Mouse (Mus musculus) right cerebral cortex, postnatal 14 days (tissue): ENCODE measurements around the gene Scn4b.

ENCODE experiments used
- DNase-seq: peaks from one replicate; pipeline ENCODE4 v3.0.0; 2022

Scn4b gene

DNA sequence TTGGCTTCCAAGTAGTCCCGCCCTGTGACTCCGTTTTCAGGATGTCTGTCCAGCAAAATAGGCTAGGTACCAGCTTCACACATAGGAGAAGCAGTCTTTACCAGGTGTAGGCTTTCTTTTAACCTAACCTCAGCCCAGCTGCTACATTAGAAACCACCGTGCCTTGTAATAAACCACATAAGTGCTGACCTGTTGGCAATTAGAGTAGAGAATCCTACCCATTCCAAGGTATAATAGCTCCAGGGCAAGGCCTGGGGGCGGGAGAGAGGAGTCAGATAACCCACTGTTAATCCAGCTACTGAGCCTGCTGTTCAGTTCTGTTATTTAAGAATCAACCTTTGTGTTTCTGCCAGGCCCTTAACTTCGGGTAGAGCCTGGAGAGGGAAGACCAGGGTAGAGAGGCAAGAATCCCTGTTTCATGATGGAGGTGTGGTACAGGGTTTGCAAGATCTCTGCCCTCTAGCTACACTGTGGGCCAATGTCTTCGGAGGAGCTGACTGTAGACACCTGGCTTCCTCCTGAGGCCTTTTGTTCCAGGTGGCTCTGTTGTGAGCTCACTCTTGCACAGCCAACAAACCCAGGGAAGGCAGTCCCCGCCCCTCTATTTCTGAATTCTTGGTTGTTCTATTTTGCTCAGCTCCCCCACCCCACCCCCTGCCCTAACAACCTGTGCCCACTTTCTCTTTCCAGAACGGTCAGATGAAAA is 58.1 kb downstream of the Scn4b start:
- DNase-seq: no peak

DNA sequence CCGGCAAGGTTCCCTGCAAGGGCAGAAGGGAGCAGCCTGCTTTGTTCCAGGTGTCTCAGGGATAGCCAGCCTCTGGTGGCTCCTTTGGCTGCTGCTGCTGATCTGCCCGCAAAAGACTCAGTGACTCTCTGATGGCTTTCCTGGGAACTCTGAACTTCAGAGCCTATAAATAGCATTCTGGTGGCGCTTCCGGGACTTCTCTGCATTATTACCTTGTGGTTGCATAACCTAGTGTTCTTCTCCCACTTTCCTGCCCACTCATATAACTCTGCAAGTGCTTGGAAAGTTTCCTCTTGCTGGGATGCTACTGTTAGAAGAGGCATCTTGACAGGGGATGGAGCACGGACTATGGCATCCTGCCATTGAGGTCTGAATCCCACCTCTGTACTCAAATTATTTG is 59.4 kb downstream of the Scn4b start:
- DNase-seq: no peak

DNA sequence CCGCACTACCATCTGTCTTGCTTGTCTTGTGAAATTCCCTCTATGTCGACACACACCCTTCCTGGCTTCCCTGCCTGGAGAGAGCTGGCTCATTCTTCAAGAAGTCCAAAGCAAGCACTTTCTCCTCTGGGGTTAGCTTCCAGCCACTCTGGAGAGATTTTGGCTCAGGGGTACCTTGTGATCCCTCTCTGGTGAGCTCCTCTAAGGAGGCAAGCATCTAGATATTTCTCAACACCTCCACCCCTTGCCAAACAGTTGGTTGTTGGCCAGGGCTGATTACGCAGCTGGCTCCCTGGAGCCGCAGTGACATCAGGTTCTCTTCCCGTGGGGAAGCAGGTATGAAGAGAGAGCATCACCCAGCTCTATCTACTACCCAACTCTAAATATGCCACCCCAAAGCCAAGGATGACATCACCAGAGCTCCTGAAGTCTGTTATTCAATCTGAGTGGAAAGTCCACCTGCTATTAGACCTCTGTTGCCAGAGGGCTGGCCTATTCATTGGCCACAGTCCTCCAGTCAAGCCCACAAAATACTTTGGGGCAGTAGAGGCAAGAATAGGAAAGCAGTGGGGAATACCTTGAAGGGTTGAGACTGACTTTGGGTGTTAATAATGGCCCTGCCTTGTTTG is 63.2 kb downstream of the Scn4b start:
- DNase-seq: no peak

DNA sequence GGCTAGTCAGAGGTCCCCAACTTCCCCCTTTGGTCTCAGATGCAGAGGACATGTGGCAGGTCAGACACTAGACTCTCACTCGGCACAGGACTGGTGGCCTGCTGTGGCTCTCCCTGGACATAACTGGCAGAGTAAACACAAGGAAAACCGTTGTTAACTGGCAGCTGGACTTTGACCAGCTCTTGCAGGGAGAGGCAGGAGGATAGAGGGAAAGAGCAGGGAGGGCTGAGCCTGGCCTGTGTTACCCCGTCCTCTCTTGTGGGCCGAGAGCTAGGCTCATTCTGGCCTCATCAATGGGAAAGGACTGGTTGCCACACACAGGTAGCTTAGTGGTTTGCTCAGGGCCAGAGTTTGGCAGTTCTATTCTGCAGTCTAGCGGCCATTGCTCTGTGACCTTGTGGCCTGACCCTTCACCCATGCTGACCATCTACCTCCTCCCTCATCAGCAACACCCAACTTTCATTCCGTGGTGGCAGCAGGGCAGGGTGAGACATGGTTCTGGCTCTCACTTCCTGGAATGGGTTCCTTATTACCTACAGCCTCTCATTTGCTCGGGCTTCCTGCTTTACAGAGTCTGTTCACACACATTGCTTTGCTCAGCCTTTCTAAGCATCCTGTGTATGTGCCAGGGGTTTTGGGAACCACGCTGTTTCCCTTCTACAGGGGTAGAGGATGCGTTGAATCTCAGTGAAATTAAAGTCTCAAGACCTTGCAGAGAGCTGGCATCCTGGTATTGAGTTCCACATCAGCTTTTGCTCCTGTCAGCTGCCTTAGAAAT is 64.0 kb downstream of the Scn4b start:
- DNase-seq: no peak
